Mouse (Mus musculus): Measurements from ENCODE around the gene Zfp141. TPM values are rescaled to one million over a fixed set of nuclear protein-coding genes. Genes with fewer than 3 reads are reported as not detected.

Zfp141 gene
- polyA plus RNA-seq, 1 experiment from 2014 or later: 14.5 TPM

GRCm38 (mm10) chr7:42447850-42448249 lies 57.7 kb downstream of the Zfp141 start, which contains the start of gene 4933421I07Rik:
Gene 4933421I07Rik, minus strand, starts transcription at chr7:42448120.
- Histone ChIP-seq H3K9ac (no peak within 1 kb of the TSS), H3K4me1 (replicated peaks; ENCODE audit: control insufficient read depth, insufficient read depth, low read length) (no peaks in the 10 kb centered on the region), H3K4me3 (replicated peaks; ENCODE audit: low read length) (no peak within 1 kb of the TSS), H3K27ac (no peak within 1 kb of the TSS), H3K9me3 (ENCODE audit: control insufficient read depth, low read length) (peaks cover 48% of the 10 kb centered on the region), H3K36me3 (replicated peaks; ENCODE audit: control insufficient read depth, insufficient read depth) (no peaks in the 10 kb centered on the region), H3K27me3 (ENCODE audit: control insufficient read depth, insufficient read depth, low read length) (no peaks in the 10 kb centered on the region), H3K4me2 (replicated peaks) (no peak within 1 kb of the TSS)
- DNase-seq (ENCODE audit: low spot score) (no peak), ATAC-seq (ENCODE audit: low FRiP score) (no peak)
- WGBS: 74% methylated on average over 5 of the region's 5 CpGs

GRCm38 (mm10) chr7:42447352-42447751 lies 58.2 kb downstream of the Zfp141 start:
- DNase-seq (ENCODE audit: low spot score): no peak
- H3K27ac ChIP-seq: no peak overlapping the region
- H3K27me3 ChIP-seq (ENCODE audit: control insufficient read depth, insufficient read depth, low read length): no peaks in the 10 kb centered on the region
- 90% methylated on average over 9 of the region's 9 CpGs for WGBS
- no peak for ATAC-seq (ENCODE audit: low FRiP score)
- H3K4me1 ChIP-seq (replicated peaks; ENCODE audit: control insufficient read depth, insufficient read depth, low read length): no peaks in the 10 kb centered on the region
- no peak overlapping the region for H3K4me3 ChIP-seq (replicated peaks; ENCODE audit: low read length)
- H3K4me2 ChIP-seq (replicated peaks): no peak overlapping the region
- H3K9me3 ChIP-seq (ENCODE audit: control insufficient read depth, low read length): peaks cover 48% of the 10 kb centered on the region
- H3K9ac ChIP-seq: no peak overlapping the region
- H3K36me3 ChIP-seq (replicated peaks; ENCODE audit: control insufficient read depth, insufficient read depth): no peaks in the 10 kb centered on the region

Other genes with a start within 250 kb of the Zfp141 start
- not detected in 2 replicates for gene Vmn2r61, start 245.7 kb downstream of the Zfp141 start, polyA plus RNA-seq (2014; fragmentation: Nextera tagmentation; extraction: Ambion mirVana)
- gene 4933421I07Rik, start 57.6 kb downstream of the Zfp141 start, polyA plus RNA-seq (2014; fragmentation: Nextera tagmentation; extraction: Ambion mirVana): not detected in 2 replicates
- not detected in 2 replicates for gene Gm21028, start 72.8 kb upstream of the Zfp141 start, polyA plus RNA-seq (2014; fragmentation: Nextera tagmentation; extraction: Ambion mirVana)
- 1.4 and 1.8 TPM in 2 replicates for gene Zfp977, start 86.8 kb upstream of the Zfp141 start, polyA plus RNA-seq (2014; fragmentation: Nextera tagmentation; extraction: Ambion mirVana)
- 1.4 and 1.9 TPM in 2 replicates for gene Zfp976, start 136.8 kb upstream of the Zfp141 start, polyA plus RNA-seq (2014; fragmentation: Nextera tagmentation; extraction: Ambion mirVana)
- 6.9 and 7.1 TPM in 2 replicates for gene Zfp975, start 187.0 kb upstream of the Zfp141 start, polyA plus RNA-seq (2014; fragmentation: Nextera tagmentation; extraction: Ambion mirVana)
- not detected in 2 replicates for gene Gm17067, start 221.3 kb upstream of the Zfp141 start, polyA plus RNA-seq (2014; fragmentation: Nextera tagmentation; extraction: Ambion mirVana)